Mouse (Mus musculus): Measurements from ENCODE around the gene Cpeb2.

Cpeb2 gene

DNA sequence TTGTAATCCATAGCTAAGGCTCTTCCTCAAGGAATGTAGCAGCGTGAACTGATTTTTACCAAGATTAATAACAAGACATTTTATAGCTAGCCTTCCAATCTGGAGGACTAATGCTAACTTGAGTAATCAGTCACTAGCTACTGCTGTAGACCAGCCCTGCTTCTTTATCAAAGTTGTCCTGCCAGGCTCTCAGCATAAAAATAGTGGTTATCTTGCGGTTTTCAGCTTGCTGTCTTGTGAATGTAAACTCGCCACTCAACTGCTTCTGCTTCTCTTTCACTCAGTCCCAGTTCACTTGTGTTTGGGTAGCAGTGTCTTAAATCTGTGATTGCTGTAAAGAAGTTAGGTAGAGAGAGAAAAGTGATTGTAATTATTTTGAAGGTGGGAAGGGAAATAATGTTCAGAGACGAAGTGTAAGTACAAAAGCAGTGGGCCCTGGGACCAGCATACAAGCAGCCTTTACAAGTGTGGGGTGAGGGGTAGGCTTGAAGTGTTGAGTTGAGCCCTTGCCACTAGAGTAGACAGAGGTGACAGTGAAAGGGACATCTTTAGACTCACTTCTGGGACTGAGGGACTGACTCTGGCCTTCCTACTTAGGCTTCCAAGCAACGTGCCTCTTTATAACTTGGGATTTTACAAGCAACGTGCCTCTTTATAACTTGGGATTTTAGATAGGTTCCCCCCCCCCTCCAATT lies 6.3 kb downstream of the Cpeb2 start:
- DNase-seq, result peak; percentile 82

DNA sequence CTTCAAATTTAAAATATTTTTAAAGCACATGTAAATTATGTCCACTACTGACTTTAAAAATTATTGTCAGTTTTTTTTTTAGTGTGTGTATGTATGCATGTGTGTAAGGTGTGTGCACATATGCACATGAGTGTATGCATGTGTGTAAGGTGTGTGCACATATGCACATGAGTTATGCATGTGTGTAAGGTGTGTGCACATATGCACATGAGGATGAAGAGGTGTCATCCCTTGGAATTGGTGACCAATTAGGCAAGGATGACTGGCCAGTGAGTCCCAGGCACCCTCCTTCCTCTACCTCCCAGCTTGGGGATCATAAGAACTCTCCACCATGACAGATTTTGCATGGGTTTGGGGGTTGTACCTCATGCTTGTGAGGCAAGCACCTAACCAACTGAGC lies 7.8 kb downstream of the Cpeb2 start:
- no peak for DNase-seq

DNA sequence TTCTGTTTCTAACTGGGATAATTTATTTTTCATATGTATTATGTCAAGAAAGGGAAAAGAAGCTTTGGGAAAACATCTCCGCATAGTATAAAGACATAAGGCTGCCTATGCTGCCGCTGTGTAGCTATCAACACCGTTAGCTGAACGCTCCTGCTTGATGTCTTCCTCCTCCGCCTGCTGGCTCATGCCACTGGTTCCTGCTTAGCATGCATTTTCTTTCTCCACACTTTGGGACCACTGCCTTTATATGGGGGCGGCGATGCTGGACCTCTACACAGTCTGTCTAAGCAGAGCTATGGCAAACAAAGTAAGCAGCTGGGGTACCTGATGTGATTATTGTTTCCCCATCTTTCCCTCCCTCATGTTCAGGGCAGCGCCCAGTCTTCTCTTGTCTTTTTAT lies 13.3 kb downstream of the Cpeb2 start:
- DNase-seq, result peak; percentile 79

DNA sequence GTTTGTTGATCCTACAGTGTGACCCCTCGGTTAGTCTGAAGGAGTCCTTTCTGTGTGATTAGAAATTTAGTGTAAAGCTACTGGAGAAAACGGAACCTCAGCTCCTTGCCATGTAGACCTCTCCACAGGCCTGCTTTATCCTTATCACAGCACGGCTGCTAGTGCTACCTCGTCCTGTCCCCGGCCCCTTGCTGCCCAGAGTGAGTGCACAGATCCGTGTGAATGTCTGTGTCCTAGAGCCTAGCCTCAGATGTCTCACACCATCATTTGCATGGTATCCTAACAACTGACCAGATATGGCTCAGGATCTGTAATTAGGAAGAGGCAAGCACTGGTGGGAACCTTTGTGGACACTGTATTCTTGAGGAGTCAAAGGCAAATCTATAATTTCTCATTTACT lies 14.0 kb downstream of the Cpeb2 start:
- peak; percentile 80 for DNase-seq

DNA sequence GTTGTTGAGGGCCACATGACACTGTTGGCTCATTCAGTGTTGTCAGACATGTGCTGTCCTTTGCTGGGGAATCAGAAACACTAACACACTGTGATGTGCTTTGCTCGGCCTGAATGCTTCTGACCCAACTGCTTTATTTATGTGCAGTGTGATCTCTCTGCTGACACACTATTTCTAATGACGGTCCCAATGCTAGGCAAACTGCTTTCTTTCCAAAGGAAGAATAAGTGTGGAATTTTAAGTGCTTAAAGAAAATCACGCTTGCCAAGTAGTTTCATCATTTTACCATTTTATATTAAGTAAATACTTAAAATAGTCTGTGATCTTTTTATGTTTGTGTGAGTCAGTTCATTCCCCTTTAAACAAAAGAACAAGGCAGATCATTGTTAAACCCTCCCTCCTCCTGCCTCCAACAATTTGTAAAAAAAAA lies 15.0 kb downstream of the Cpeb2 start:
- peak; percentile 89 for DNase-seq

DNA sequence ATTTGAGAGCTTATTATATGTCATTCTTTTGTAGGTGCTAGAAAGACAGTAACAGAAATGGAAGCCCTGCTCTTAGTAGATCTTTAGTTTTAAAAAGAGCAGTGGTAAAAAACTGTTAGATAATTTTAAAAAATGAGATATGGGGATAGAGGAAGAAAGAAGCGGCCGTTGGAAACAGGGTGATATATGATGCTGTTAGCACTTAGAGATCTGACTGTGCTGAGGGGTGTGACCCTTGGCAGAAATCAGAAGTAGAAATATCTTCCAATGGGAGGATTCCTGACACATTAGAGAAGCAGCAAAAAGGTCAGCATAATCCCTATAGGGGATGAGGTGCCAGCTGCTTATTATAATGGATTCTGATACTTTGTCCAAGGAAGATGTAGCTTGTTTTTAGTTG lies 24.5 kb downstream of the Cpeb2 start:
- DNase-seq, result no peak

DNA sequence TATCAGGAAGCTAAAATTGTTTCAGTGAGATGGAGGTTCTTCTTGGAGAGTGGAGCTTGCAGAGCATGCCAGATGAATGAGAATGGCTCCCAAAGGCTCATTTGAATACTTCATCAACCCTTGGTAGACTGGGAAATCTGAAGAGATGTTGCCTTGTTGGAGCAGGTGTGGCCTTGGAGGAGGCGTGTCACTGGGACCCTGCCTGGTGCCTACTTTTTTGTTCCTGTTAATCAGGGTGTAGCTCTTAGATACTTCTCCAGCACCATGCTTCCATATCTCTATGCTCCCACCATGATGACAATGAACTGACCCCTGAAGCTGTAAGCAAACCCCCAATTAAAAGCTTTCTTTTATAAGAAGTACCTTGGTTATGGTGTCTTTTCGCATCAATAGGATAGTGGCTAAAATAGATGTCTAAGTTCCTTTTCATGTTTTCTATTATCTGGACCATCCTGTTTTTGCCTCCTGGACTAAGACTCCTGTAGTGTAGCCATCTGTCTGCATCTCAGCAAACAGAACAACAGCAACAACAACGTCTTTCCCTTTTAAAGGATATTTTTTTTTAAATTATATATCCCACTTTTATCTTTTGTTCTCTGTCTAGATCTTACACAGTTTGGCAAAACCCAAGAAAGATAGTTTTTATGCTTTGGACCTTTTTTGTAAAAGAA lies 25.6 kb downstream of the Cpeb2 start:
- DNase-seq, result no peak

DNA sequence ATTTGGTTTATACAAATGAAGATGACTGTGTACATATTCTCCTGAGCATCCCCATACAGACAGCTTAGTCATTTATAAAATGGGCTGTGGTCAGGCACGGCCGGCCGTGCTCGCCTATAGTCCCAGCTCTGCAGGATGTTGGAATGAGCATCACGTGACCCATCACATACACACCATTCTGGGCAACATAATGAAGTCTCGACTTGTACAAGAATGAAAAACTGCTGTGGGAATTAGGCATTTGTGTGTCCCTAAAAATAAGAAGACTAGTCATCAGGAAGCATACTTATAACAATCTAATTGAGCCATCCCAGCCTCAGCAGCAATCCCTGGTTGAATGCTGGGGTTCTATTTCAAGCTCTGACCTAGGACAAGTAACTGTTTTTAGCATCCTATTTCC lies 28.8 kb downstream of the Cpeb2 start:
- DNase-seq, result no peak

DNA sequence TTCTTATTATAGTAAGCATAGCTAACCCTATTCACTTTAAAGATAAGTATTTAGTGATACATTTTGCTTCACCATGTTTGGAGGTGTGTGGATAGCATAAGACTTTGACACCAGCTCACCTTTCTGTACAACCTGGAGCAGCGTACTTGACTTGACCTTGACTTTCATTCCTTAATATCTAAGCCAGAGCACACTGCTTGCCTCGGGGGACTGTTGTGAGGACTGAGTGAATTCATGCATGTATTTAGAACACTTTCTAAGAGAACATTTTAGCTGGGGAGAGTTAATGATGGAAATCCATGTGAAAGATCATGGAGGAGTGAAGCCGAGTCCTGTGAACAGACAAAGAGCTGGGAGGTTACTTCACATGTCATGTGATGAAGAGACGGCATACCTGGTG lies 31.0 kb downstream of the Cpeb2 start:
- DNase-seq, result no peak

DNA sequence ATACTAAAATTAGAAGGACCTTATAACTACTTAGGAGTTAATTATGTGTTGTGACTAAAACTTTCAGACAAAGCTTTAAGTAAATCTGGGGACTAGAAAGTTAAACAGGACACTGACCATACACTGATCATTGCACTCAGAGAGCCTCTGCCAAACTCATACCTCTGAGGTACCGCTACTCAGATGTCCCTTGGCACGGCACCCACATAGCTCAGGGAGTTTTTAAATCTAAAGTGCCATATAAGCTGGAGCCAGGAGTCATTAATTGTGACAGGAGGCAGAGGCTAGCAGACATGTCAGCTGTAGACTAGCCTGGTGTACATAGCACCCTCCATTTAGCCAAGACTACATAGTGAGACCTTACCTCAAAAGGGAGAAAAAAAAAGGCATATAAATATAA lies 31.7 kb downstream of the Cpeb2 start:
- no peak for DNase-seq

DNA sequence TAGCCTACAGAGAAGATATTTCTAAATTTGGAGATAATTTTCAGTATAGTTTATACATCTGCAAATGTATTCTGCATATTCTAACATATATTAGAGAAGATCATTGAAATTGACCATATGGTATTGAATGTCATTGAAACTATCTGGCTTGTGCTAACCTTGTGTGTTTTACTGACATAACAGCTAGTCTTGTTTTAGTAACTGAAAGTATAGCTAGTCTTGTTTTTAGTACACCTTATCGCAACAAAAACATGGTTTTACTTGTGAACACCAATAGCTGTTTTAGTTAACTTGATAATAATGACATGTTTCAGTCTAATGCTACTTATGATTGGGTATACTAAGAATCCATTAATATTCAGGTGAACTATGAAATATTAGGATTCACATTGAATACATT lies 45.0 kb downstream of the Cpeb2 start:
- DNase-seq, result no peak

DNA sequence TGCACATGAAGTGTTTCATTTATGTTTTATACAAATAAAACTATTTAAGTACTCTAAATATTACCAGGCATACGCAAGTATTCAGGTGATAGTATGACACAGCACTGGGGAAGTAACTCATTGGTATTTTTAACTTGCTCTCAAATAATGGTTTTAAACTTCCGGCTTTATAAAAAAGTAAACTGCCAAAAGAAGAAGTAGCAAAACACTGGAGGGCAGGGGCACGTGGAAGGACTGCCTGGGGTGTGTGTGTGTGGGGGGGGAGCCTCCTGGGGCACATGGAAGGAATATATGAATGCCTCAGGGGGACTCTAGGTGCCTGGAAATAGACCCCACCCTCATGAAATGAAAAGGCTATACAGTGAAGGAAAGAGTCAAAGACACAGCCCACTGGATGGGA lies 46.8 kb downstream of the Cpeb2 start:
- DNase-seq, result no peak

DNA sequence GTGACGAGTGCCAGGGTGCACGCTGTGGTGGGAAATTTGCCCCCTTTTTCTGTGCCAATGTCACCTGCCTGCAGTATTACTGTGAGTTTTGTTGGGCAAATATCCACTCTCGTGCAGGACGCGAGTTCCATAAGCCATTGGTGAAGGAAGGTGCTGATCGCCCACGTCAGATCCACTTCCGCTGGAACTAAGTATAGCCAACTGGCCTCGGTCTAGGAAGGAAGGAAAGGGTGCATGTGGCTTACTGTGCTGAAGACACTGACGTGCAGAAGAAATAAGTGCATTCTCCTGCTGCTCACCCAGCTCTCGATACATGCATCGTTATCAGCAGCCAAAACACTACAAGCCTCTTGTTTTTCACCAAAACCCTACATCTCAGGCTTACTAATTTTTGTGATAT lies 52.8 kb downstream of the Cpeb2 start:
- DNase-seq, result no peak

DNA sequence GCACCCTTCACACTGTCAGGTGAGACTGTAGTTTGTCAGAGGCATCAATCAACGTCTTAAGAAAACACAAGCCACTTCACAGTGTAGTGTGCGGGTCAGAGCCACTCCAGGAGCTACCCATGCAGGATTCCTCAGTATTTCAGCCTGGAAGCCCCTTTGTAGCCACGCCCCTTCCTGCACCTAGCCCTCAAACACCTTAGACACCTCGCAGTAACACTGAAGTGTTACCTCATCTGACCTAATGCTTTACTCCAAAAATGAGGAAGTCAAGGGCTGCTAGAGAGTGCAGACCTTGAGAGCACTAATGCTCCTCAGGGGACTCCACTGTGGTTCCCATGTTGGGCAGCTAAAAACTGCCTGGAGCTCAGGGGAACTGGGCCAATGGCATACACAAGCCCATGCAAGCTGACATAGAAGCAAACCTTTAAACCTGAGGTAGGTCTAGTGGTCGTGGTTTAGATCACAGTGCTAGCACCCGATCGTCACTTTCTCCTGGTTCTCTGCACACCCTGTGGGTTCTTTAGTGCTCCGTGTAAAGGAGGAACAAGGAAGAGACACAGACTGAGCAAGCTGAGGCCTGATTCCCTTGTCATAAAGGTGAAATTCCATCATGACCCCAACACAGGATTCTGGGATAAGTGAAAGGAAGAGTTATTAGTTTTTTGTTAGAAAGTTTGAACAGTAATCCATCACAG lies 56.9 kb downstream of the Cpeb2 start:
- DNase-seq, result peak; percentile 66

DNA sequence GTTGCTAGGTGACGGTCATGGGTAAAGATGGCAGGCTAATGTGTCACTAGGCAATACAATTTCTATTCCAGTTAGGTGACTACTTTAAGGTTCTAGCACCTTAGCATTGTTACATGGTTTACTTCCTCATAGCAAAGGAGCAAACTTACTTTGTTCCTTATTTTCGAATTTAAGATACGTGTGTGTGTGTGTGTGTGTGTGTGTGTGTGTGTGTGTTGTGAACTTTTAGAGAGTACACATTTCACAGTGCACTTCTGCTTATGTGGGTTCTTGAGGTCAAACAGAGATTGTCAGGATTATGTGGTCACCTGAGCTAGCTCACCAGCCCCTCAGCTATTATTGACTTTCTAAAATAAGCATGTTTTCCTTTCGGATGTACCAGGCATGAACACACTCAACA lies 60.2 kb downstream of the Cpeb2 start:
- no peak for DNase-seq

DNA sequence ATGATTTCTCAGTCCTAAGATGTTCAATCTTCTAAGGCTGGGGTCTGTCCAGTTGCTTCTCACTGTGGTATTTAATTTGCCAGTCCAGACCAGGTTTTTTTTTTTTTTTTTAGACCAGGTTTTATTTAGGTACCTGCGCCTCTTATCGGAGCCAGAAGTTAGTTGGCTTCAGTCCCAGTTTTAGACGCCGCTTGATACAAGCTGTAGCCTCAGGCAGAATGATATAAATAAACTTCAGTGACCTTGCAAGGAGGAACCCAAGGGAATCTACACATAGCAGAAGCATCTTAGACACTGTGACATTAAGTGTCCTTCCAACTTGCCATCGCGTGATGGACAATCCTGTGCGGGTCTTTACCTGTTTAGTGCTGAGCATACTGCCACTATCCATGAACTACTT lies 64.5 kb downstream of the Cpeb2 start:
- DNase-seq, result peak; percentile 78

DNA sequence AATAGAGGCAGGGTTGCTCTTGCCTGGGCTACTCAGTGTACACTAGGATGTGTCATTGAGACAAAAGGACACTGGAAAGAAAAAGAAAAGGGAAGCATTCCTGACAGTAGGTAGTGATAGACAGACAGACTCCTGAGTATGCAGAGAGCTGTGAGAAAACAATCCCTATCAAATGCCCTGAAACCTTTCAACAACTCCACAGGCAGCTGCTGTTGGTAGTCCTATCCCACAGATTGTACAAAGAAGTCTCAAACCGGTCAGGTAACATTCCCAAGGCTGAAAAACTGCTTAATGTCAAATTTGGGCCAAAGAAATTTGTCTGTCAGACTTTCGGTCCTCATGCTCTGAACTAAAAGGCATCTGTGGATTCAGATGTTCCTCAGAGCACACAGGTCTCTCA lies 66.0 kb downstream of the Cpeb2 start:
- no peak for DNase-seq

DNA sequence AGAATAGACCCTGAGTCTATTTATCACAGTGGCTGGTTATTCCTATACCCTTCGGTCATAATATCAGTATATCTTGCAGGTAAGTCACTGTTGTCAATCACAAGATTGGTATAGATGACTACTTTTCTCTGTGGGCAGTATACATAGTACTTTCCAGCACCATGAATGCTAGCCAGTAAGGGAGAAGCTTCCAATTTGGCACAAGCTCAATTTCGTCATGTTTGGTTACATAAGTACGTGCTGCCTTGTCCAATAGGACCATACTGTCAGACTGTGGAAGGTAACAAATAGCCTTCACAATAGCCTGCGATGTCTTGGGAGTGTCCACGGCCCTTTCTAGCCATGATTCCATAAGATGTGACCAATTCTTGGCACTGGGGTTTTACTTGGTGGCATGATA lies 67.1 kb downstream of the Cpeb2 start:
- no peak for DNase-seq

DNA sequence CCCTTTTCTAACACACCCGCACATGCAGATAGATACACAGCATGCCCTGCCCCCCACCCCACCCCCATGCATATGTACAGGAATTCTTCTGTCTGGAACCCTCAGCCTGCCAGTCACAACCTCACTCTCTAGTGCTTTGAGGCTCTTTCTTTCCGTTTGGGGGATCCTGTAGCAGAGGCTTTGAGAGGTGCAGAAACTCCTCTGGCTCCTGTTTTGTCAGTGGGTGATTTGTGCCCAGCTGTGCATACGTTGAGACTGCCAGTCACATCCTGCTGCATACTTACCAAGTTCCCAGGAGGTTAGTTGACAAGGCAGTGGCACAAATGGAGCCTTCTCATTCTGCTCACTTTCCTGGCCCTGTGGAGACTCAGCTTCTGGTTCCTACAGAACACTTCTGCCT lies 68.0 kb downstream of the Cpeb2 start:
- no peak for DNase-seq

DNA sequence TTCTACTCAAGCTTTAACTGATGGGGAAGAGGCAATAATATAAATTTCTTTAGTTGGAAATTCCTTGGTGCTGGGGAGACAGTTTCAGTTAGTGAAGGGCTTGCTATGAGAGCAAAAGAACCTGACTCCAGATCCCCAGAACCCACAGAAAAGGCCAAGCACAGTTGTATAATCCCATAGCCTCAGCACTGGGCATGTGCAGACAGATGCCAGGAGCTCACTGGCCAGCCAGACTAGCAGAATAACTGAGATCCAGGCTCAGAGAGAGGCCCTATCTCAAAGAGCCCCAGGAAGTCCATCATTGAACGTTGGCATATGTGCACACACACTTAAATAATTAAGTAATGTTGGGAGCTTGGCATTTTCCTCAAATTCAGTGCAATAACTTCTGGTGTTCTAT lies 70.5 kb downstream of the Cpeb2 start:
- no peak for DNase-seq

DNA sequence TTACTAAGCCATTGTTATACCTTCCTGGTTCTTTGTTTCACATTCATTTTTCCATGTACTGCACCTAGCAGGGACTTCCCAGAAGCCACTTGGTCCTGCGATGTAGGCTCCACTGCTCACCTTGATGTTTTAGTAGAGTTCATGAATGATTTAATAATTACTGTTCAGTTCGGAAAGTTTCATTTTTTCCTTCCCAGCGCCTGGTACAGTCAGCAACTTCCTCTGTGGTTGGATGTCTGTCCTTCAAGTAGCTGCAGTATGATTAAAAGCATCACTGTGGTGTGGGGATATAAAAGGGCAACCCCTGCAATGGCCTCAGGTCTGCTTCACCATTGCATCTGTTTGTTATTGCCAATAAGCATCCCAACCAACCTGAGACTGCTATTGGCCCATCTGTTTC lies 72.5 kb downstream of the Cpeb2 start:
- DNase-seq, result no peak

DNA sequence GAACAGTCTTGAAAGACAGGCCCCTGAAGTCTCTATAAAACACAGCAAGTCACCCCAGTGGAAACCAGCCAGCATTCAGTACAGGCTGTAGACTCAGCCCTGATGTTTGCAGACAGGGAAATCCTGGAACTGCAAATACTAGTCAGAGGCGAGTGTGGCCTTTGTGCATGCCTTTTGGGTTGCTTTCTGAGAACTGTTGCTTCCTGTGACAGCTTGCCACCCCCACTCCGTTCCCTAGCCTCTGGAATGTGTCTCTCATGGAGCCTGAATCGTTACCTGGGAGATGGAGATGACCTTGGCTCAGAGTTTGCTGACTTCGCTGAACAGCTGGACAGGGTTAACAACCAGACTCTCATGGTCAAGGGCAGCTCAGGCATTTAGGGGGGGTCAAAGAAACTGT lies 77.0 kb downstream of the Cpeb2 start:
- DNase-seq, result no peak

DNA sequence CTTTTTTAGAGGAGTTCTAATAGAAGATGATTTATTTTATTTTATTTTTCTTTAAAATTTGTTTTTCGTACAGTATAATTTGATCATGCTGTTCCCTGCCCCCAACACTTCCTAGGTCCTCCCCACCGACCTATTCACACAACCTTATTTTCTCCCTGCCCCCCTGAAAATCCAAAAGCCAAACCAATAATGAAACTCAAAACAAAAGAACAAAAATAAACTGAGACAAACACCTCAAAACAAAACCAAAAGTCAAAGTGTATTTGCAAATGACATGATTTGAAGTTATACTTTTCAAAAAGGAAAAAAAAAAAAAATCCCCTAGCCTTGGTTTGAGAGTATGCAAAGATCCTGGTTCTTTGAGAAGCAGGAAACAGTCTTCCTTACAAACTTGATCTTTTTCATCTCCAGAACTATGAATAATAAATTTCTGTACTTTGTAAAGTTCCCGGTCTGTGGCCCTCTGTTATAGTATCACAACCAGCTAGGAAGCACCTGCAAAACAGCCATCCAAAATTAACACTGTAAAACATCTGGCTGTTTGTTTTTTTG lies 91.4 kb downstream of the Cpeb2 start:
- no peak for DNase-seq

DNA sequence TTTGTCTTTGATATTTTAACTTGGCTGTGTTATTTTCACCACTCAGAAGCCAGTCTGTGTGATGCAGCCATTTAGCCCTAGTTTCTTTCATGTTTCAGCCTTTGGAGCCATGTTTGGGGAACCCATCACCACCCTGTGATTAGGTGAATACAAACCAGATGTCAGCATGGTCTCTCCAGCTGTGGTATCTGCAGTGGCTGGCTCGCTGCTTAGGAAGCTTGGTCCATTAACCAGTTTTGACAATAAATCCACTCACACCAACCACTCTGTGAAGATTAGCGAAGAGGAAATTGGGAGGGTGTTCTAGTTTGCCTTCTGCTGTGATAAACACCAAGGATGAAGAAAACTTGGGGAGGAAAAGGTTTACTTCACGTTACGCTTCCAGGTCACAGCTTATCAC lies 92.6 kb downstream of the Cpeb2 start:
- DNase-seq, result peak; percentile 85

All from heart, adult 11 months (tissue).